Mouse (Mus musculus): ENCODE data around the gene Pmp22.

Pmp22 gene

GRCm38 (mm10) chr11:63128784-63129183 lies at the start of gene Pmp22:
Pmp22 (plus strand) TSS chr11:63128982.
- no peak for DNase-seq

GRCm38 (mm10) chr11:63084536-63084935 lies 44.2 kb upstream of the Pmp22 start:
- DNase-seq: no peak

- DNase-seq: no peak
Observed at GRCm38 (mm10) chr11:63088672-63089071, 40.1 kb upstream of the Pmp22 start.

- no peak for DNase-seq
Observed at GRCm38 (mm10) chr11:63090210-63090609, 38.6 kb upstream of the Pmp22 start.

- no peak for DNase-seq
Observed at GRCm38 (mm10) chr11:63090986-63091385, 37.8 kb upstream of the Pmp22 start.

GRCm38 (mm10) chr11:63092271-63092670 lies 36.5 kb upstream of the Pmp22 start:
- DNase-seq: no peak

- no peak for DNase-seq
Observed at GRCm38 (mm10) chr11:63093601-63094000, 35.2 kb upstream of the Pmp22 start.

GRCm38 (mm10) chr11:63094496-63094895 lies 34.3 kb upstream of the Pmp22 start:
- no peak for DNase-seq

GRCm38 (mm10) chr11:63098016-63098415 lies 30.8 kb upstream of the Pmp22 start:
- DNase-seq: no peak

- DNase-seq: no peak
Observed at GRCm38 (mm10) chr11:63099390-63099789, 29.4 kb upstream of the Pmp22 start.

- DNase-seq: no peak
Observed at GRCm38 (mm10) chr11:63103256-63103655, 25.5 kb upstream of the Pmp22 start.

GRCm38 (mm10) chr11:63104026-63104425 lies 24.8 kb upstream of the Pmp22 start:
- DNase-seq: no peak

- DNase-seq: no peak
Observed at GRCm38 (mm10) chr11:63109230-63109775, 19.5 kb upstream of the Pmp22 start.

- no peak for DNase-seq
Observed at GRCm38 (mm10) chr11:63110329-63110728, 18.5 kb upstream of the Pmp22 start.

- no peak for DNase-seq
Observed at GRCm38 (mm10) chr11:63114807-63115641, 13.8 kb upstream of the Pmp22 start.

- DNase-seq: no peak
Observed at GRCm38 (mm10) chr11:63116652-63117051, 12.1 kb upstream of the Pmp22 start.

- DNase-seq: no peak
Observed at GRCm38 (mm10) chr11:63117266-63117665, 11.5 kb upstream of the Pmp22 start.

- no peak for DNase-seq
Observed at GRCm38 (mm10) chr11:63119791-63120190, 9.0 kb upstream of the Pmp22 start.

GRCm38 (mm10) chr11:63122249-63122648 lies 6.5 kb upstream of the Pmp22 start:
- DNase-seq: no peak

GRCm38 (mm10) chr11:63122776-63123350 lies 5.9 kb upstream of the Pmp22 start:
- no peak for DNase-seq

- DNase-seq: no peak
Observed at GRCm38 (mm10) chr11:63124316-63124715, 4.5 kb upstream of the Pmp22 start.

GRCm38 (mm10) chr11:63125832-63126456 lies 2.8 kb upstream of the Pmp22 start:
- DNase-seq: no peak

- no peak for DNase-seq
Observed at GRCm38 (mm10) chr11:63126976-63127375, 1.8 kb upstream of the Pmp22 start.

- DNase-seq: no peak
Observed at GRCm38 (mm10) chr11:63127513-63127912, 1.3 kb upstream of the Pmp22 start.

Measured in cerebellum, adult 8-10 months (tissue).